9 mouse cellular contexts compared by ENCODE assay signal in genomic region chr2:118606032-118606431, GRCm38 (mm10). TPM values are rescaled to one million over a fixed set of nuclear protein-coding genes. Genes with fewer than 3 reads are reported as not detected.
DNase-seq lines count a peak whose midpoint lies in the region; ATAC-seq lines count a peak whose summit lies in the region.
"Had no signal": no experiment of that assay in that cellular context is flagged by ENCODE, and none has a peak within 500 bp of the region (broad histone marks: within the 10 kb centered on the region; RNA-seq: fewer than 3 reads in every experiment).

No protein-coding gene starts in this region.

- no peaks in the 10 kb centered on the region for H3K27me3 ChIP-seq in midbrain, embryonic 10.5 days (ENCODE audit: low read depth, poor library complexity, severe bottlenecking)
- no peaks in the 10 kb centered on the region for H3K27me3 ChIP-seq in midbrain, embryonic 15.5 days (replicated peaks)

- H3K4me2 ChIP-seq in midbrain, embryonic 15.5 days: no peak overlapping the region

- ATAC-seq in cerebellum, adult (ENCODE audit: insufficient number of reproducible peaks, low FRiP score, low TSS enrichment): no peak
- ATAC-seq in midbrain, embryonic 15.5 days (replicated peaks): no peak
- ATAC-seq in megakaryocyte progenitor cell, adult 5-6 weeks (replicated peaks; ENCODE audit: poor library complexity): peak; percentile 94

- H3K27ac ChIP-seq in midbrain, embryonic 10.5 days (replicated peaks): no peak overlapping the region
- no peak overlapping the region for H3K27ac ChIP-seq in midbrain, embryonic 15.5 days

- H3K9ac ChIP-seq in midbrain, embryonic 15.5 days: no peak overlapping the region

- H3K9me3 ChIP-seq in midbrain, embryonic 10.5 days (replicated peaks): peaks cover 8% of the 10 kb centered on the region; the same call in 1 of the 2 replicates
- no peaks in the 10 kb centered on the region for H3K9me3 ChIP-seq in midbrain, embryonic 15.5 days

- peaks cover 4% of the 10 kb centered on the region for H3K4me1 ChIP-seq in midbrain, embryonic 10.5 days
- no peaks in the 10 kb centered on the region for H3K4me1 ChIP-seq in midbrain, embryonic 15.5 days

- 82% methylated on average over 2 of the region's 2 CpGs for WGBS in midbrain, embryonic 10.5 days
- WGBS in midbrain, embryonic 15.5 days: 80% methylated on average over 2 of the region's 2 CpGs

- peak; percentile 10 for DNase-seq in cerebellum, adult 8-10 months
- peak; percentile 56 for DNase-seq in midbrain, embryonic 10.5 days (ENCODE audit: low spot score)
- DNase-seq in brain, adult 2 months (ENCODE audit: low read depth, low spot score): peak; percentile 22
- DNase-seq in heart, postnatal 4 days: peak; percentile 61
- peak; percentile 75 for DNase-seq in thymus, postnatal 14 days

- no peak overlapping the region for H3K4me3 ChIP-seq in midbrain, embryonic 10.5 days
- H3K4me3 ChIP-seq in midbrain, embryonic 15.5 days: no peak overlapping the region
- H3K4me3 ChIP-seq: myocyte had no signal

- H3K36me3 ChIP-seq in midbrain, embryonic 10.5 days: peaks cover 100% of the 10 kb centered on the region
- H3K36me3 ChIP-seq in midbrain, embryonic 15.5 days (replicated peaks): no peaks in the 10 kb centered on the region

RNA-seq across cellular contexts. Expression of gene Bub1b, which starts 8.0 kb away (rescaled TPM):
- 146 and 150 TPM in 2 replicates for polyA plus RNA-seq in midbrain, embryonic 10.5 days (2016; fragmentation: Nextera tagmentation; extraction: Ambion mirVana)
- 10.7 and 15.0 TPM in 2 replicates for polyA plus RNA-seq in midbrain, embryonic 15.5 days (2015; fragmentation: Nextera tagmentation; extraction: Ambion mirVana)
- 10 to 100 TPM; 39.5 to 50.3 TPM for total RNA-seq in heart, postnatal 4 days (2021)
- 38.1 and 42.7 TPM in 2 replicates for total RNA-seq in megakaryocyte progenitor cell, adult 5-6 weeks (2015)
- 123 and 126 TPM in 2 replicates for total RNA-seq in megakaryocyte progenitor cell, adult 5-6 weeks (2017)

RNA-seq across cellular contexts. Expression of gene Bmf, which starts 56.5 kb away (rescaled TPM):
- polyA plus RNA-seq in midbrain, embryonic 10.5 days (2016; fragmentation: Nextera tagmentation; extraction: Ambion mirVana): 2.9 and 3.0 TPM in 2 replicates
- 3.3 and 4.3 TPM in 2 replicates for polyA plus RNA-seq in midbrain, embryonic 15.5 days (2015; fragmentation: Nextera tagmentation; extraction: Ambion mirVana)
- total RNA-seq in heart, postnatal 4 days (2021): 1 to 10 TPM; 4.2 to 7.6 TPM
- total RNA-seq in megakaryocyte progenitor cell, adult 5-6 weeks (2015): 0.20 and 0.56 TPM in 2 replicates
- total RNA-seq in megakaryocyte progenitor cell, adult 5-6 weeks (2017): 0.51 and 0.71 TPM in 2 replicates

RNA-seq across cellular contexts. Expression of gene Pak6, which starts 57.1 kb away (rescaled TPM):
- polyA plus RNA-seq in midbrain, embryonic 10.5 days (2016; fragmentation: Nextera tagmentation; extraction: Ambion mirVana): 0.26 and 0.99 TPM in 2 replicates
- polyA plus RNA-seq in midbrain, embryonic 15.5 days (2015; fragmentation: Nextera tagmentation; extraction: Ambion mirVana): 67.8 and 69.1 TPM in 2 replicates
- total RNA-seq in heart, postnatal 4 days (2021): 10 to 100 TPM; 14.0 to 14.2 TPM
- 0.07 and 0.17 TPM in 2 replicates for total RNA-seq in megakaryocyte progenitor cell, adult 5-6 weeks (2015)
- total RNA-seq in megakaryocyte progenitor cell, adult 5-6 weeks (2017): 0.21 and 0.61 TPM in 2 replicates

Comparison
In these comparisons a context has a peak if more than half of its experiments do, and no peak if none do; other contexts are left out.
1. DNase-seq: peak in every context shown above with its lines; median percentile 75 in thymus, postnatal 14 days; 61 in heart, postnatal 4 days; 56 in midbrain, embryonic 10.5 days; 22 in brain, adult 2 months; 10 in cerebellum, adult 8-10 months.
2. RNA of gene Pak6, which starts 57.1 kb away (total RNA-seq): 14.0 to 14.2 TPM in heart, postnatal 4 days; 0.07 to 0.61 TPM in megakaryocyte progenitor cell, adult 5-6 weeks; every median in the first group is over 4 times any median in the second.